Mouse (Mus musculus) Muller cell, postnatal 12 days (primary cell): Measurements from ENCODE around the gene Frmd6.

ENCODE experiments used
- DNase-seq: peaks from one replicate; pipeline ENCODE4 v3.0.0-alpha.2; 2015; ENCODE audit errors: inconsistent ontology term

Frmd6 gene

GRCm38 (mm10) chr12:70824729-70825650 is at the start of gene Frmd6:
Gene Frmd6 (plus strand): TSS chr12:70825514.
- peak; percentile 99 for DNase-seq

DNA sequence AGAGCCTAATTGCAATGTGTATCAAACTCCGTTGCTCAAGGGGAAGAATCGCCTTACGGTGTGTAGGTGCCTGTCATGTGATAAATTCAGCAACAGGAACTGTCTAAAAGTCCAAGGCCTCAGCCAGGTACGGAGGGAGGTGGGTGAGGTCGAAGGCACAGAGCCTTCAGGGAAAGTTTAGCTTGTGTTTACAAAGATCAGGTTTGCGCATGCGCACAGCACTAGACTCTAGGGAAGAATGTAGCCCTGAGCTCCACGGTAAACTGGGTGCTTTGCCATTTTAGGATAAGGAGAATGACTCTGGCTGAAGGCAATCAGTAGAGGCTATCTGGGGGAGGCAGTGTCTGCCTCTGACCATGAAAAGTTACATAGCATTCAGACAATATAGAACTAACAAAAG is 49.7 kb upstream of the Frmd6 start:
- no peak for DNase-seq

- no peak for DNase-seq
Measured at GRCm38 (mm10) chr12:70776683-70777082, 48.6 kb upstream of the Frmd6 start.

DNA sequence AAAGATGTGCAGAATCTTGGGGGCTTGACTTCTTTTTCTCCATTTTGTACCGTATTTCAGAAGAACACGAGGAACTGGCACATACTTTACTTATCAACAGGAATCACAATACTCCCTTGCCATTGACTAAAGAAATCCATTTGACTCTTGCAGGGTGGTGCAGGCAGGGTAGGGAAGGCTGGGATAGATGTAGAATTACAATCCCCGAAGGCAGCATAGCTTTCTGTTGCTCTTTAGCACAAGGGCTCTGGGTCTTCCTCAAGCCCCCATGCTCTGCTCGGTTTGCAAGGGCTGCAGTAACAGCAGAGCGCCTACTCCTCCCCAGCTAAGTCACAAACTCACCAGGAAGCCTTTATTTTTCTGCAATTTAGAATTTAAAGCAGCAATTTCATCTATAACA is 47.8 kb upstream of the Frmd6 start:
- no peak for DNase-seq

GRCm38 (mm10) chr12:70777866-70778265 is 47.4 kb upstream of the Frmd6 start:
- peak; percentile 74 for DNase-seq

DNA sequence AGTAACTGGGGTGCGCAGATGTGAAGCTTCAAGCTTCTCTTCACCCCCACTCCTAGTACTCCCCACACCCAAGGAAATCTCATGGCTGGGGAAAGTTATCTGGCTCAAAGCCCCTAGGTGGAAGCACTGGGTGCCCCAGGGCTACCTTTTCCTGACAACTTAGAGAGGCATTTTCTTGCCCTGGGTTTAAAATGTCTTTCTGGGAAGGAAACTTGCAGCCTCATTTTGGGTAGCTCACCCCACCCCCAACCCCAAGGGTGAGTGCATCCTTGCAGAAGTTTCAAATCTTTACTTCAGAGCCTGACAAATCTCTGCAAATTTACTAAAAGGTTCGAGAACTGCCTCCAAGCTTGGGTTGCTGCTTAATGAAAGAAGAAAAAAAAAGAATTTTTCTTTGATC is 47.0 kb upstream of the Frmd6 start:
- DNase-seq, result no peak

- no peak for DNase-seq
Measured at GRCm38 (mm10) chr12:70778724-70779123, 46.6 kb upstream of the Frmd6 start.

GRCm38 (mm10) chr12:70783049-70783448 is 42.3 kb upstream of the Frmd6 start:
- DNase-seq, result no peak

DNA sequence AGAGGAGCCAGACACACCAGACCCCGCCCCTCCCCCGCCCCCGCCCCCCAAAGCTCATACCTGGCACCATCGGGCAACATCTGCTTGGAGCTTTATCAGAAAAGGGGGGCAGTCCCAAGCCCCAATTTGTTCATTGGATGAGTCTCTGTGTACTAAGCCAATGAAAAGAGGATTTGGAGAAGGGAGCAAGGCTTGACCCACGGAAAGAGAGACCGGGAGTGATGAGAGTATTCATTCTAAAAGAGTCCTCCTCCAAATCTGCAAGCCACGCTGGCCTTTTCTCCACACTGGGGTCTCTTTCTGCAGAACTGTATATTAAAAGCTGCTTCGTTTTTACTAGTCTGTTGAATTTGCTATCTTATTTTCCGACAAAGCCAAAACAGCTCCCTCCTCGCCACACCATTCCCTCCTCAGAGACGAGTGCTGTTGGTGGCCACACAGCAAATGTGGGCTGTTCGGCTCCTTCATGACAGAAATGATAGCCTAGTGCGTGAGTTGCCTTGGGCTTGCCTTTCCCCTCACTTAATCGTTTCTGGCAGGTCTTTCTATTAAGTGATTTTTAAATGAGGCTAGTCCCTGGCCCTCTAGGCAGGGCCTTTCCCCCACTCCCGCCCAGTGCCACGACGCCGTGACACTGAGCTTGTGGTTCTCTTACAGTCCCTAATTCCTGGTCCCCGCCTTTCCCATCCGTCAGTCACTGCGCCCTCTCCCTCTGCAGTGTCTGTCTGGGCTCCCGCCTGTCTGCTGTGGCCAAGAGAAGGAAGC is 41.7 kb upstream of the Frmd6 start:
- no peak for DNase-seq

DNA sequence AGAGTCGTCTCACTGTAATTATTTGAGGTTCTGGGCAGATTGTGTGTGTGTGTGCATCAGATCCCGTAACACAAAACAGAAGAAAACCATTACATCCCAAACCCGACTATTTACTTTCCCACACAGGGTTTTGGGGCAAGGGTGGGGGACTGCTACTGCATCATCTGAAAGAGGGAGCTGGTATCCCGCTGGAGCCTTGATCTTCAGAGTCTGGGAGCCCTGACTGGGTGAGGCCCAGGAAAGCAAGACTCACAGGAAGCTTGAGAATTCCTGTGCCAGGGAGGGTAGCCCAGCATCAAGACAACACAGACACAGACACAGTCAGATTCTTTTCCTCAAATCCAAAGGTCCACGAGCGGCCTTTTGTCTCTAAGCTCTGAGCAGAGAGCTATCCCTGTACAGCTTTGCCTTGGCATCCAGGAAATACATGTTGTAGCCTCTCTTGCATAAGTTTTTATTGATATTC is 41.0 kb upstream of the Frmd6 start:
- no peak for DNase-seq

DNA sequence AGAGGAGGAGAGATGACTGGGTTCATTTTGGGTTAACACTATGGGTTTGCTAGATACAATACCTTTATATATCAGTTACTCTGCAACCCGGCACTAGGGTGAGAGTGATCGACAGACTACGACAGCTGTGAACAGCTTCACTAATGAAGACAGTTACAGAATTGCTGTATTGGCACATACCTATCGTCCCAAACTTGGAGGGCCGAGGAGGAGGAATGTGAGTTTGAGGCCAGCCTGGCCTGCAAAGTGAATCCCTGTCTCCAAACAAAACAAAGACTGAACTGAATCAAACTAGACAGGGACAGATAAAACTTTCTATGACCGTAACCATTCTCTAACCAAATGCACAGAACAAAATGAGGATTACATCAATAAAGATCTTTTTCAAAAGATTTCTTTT is 36.0 kb upstream of the Frmd6 start:
- no peak for DNase-seq

- no peak for DNase-seq
Measured at GRCm38 (mm10) chr12:70793291-70793690, 32.0 kb upstream of the Frmd6 start.

GRCm38 (mm10) chr12:70794543-70795388 is 30.5 kb upstream of the Frmd6 start:
- DNase-seq, result peak; percentile 87

GRCm38 (mm10) chr12:70795389-70795711 is 30.0 kb upstream of the Frmd6 start:
- no peak for DNase-seq

- no peak for DNase-seq
Measured at GRCm38 (mm10) chr12:70798496-70798895, 26.8 kb upstream of the Frmd6 start.

- no peak for DNase-seq
Measured at GRCm38 (mm10) chr12:70799231-70800002, 25.9 kb upstream of the Frmd6 start.

GRCm38 (mm10) chr12:70800086-70800485 is 25.2 kb upstream of the Frmd6 start:
- DNase-seq, result no peak

- no peak for DNase-seq
Measured at GRCm38 (mm10) chr12:70801361-70801760, 24.0 kb upstream of the Frmd6 start.

GRCm38 (mm10) chr12:70803494-70803893 is 21.8 kb upstream of the Frmd6 start:
- DNase-seq, result no peak

DNA sequence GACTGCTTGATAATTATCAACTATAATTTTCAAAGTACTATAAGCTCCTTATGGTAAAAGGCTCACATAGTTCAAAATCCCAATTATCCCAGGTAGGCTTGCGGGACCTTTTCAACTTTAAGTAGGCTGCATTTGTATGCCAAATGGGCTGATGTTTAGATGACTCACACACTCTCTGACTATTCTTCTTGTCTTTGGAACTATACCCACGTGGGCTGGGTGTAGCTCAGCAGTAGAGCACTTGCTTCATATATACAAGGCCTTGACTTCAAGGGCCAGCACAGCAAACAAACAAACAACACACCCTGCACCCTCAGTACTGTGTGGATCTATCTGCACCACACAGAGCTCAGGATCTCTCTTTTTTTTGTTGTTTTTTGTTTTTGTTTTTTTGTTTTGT is 20.3 kb upstream of the Frmd6 start:
- no peak for DNase-seq

GRCm38 (mm10) chr12:70807543-70807942 is 17.8 kb upstream of the Frmd6 start:
- DNase-seq, result no peak
